Mouse (Mus musculus) hindbrain, embryonic 11.5 days (tissue): Measurements from ENCODE around the gene Sema4c. TPM values are rescaled to one million over a fixed set of nuclear protein-coding genes. Genes with fewer than 3 reads are reported as not detected.
A peak's percentile ranks its signal among the peaks of the same experiment; 100 is the strongest.

Source experiments
- ATAC-seq: fragments of 200-750 bp; cut with Nextera tagmentation; 2 replicates; pipeline ENCODE4 v1.8.0; 2017; ENCODE audit warnings: mild to moderate bottlenecking, moderate TSS enrichment, moderate library complexity; ENCODE audit not compliant: low FRiP score
- DNase-seq: peaks from one replicate; pipeline ENCODE4 v3.0.0-alpha.2; 2015; ENCODE audit warnings: low spot score
- H3K27ac ChIP-seq: fragments of 300-500 bp; sonication (generic); 2 replicates; pipeline ENCODE4 v1.5.1; 2014; ENCODE audit warnings: mild to moderate bottlenecking, low read depth, low read length
- H3K27me3 ChIP-seq: fragments of 300-500 bp; sonication (generic); 2 replicates; pipeline ENCODE4 v1.6.1; 2014; ENCODE audit warnings: mild to moderate bottlenecking, low read length, moderate library complexity, mixed read lengths; ENCODE audit not compliant: control insufficient read depth, insufficient read depth
- H3K36me3 ChIP-seq: fragments of 300-500 bp; sonication (generic); 2 replicates; pipeline ENCODE4 v1.6.1; 2014; ENCODE audit warnings: mild to moderate bottlenecking, low read length, moderate library complexity, mixed read lengths; ENCODE audit not compliant: control insufficient read depth, insufficient read depth
- H3K4me1 ChIP-seq: fragments of 300-500 bp; sonication (generic); replicated peaks from 2 replicates; pipeline ENCODE4 v1.6.1; 2014; ENCODE audit warnings: low read length, mixed read lengths; ENCODE audit not compliant: control insufficient read depth, insufficient read depth
- H3K4me2 ChIP-seq: fragments of 300-500 bp; sonication (generic); replicated peaks from 2 replicates; pipeline ENCODE4 v1.6.1; 2014; ENCODE audit warnings: mild to moderate bottlenecking, low read depth, low read length
- H3K4me3 ChIP-seq: fragments of 300-500 bp; sonication (generic); 2 replicates; pipeline ENCODE4 v1.5.1; 2014; ENCODE audit warnings: low read depth, low read length
- H3K9ac ChIP-seq: fragments of 300-500 bp; sonication (generic); 2 replicates; pipeline ENCODE4 v1.6.1; 2014; ENCODE audit warnings: low read depth, low read length
- H3K9me3 ChIP-seq: fragments of 300-500 bp; sonication (generic); 2 replicates; pipeline ENCODE4 v1.6.1; 2016; ENCODE audit warnings: low read length; ENCODE audit not compliant: control insufficient read depth
- WGBS: fragments of 180-500 bp; shearing (Covaris S2); extraction: QIAGEN DNeasy Blood & Tissue Kit; methylation state at CpG from one replicate; pipeline ENCODE4 v1.1.7; 2014; 5-methylcytosine and 5-hydroxymethylcytosine counted together
- polyA plus RNA-seq: library from polyadenylated mRNA; unstranded; fragments of >200 nt; fragmentation: Nextera tagmentation; extraction: Ambion mirVana; gene quantifications from 2 replicates; pipeline ENCODE4 v1.2.1, GENCODE M21; 2014

Sema4c gene
- polyA plus RNA-seq, 1 experiment from 2014 or later: 5.9 TPM

DNA sequence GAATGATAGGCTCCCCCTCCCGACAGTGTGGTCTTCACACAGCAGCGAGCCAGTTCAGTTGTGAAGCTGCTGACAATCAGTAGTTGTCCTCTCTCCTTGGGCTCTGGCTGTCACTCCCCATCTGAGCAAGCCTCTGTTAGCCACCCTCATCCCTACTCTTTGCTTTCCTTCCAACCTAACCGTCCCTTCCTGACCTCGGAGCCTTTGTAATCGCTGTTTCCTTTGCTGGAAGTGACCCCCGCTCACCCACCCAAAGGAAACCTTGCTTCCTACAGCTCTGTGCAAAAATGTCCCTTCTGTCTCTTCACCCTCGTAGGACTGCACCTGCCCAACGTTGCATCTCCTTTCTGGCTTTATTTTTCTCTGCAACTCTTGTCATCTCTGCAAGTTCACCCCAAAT, 24.1 kb upstream of the Sema4c start:
- Histone ChIP-seq H3K4me2 (no peak overlapping the region), H3K27ac (no peak overlapping the region), H3K4me1 (peaks cover 8% of the 10 kb centered on the region), H3K4me3 (no peak overlapping the region), H3K27me3 (no peaks in the 10 kb centered on the region), H3K9ac (no peak overlapping the region), H3K9me3 (no peaks in the 10 kb centered on the region), H3K36me3 (no peaks in the 10 kb centered on the region)
- DNase-seq (no peak), ATAC-seq (no peak)
- 73% methylated on average over 8 of the region's 8 CpGs for WGBS

DNA sequence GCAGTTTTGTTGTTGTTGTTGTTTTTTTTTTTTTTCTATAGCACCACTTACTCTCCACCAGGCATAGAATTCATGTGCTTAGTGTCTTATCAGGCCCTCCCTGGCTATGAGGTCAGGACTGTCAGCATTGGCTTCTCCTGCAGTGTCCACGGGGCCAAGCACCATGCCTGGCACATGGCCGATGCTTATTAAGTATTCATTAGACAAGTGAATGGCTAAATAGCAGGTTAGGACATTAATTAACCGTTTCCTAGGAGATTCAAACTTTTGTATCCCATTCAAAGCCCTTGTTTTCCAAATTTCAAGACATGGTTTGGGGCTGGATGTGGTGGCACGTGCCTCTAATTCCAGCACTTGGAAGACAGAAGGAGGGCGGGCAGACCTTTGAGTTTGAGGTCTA, 23.1 kb upstream of the Sema4c start:
- WGBS: 66% methylated on average over 5 of the region's 5 CpGs
- peak overlapping the region; percentile 78; the same call in 1 of the 2 replicates for H3K27ac ChIP-seq

GRCm38 (mm10) chr1:36580384-36581207, 22.4 kb upstream of the Sema4c start:
- Histone ChIP-seq H3K27me3 (no peaks in the 10 kb centered on the region), H3K27ac (peak overlapping the region; percentile 78), H3K36me3 (no peaks in the 10 kb centered on the region), H3K9ac (peak overlapping the region; percentile 50), H3K4me1 (peaks cover 8% of the 10 kb centered on the region), H3K4me2 (peak overlapping the region; percentile 32), H3K9me3 (no peaks in the 10 kb centered on the region), H3K4me3 (no peak overlapping the region)
- WGBS: 2% methylated on average over 17 of the region's 17 CpGs
- peak; percentile 85 for ATAC-seq
- peak; percentile 70 for DNase-seq

More for the DNA sequence above, 23.1 kb upstream of the Sema4c start:
- Histone ChIP-seq H3K36me3 (no peaks in the 10 kb centered on the region), H3K27me3 (no peaks in the 10 kb centered on the region), H3K9me3 (no peaks in the 10 kb centered on the region), H3K4me3 (no peak overlapping the region), H3K9ac (no peak overlapping the region), H3K4me2 (no peak overlapping the region), H3K4me1 (peaks cover 8% of the 10 kb centered on the region)
- ATAC-seq: no peak
- no peak for DNase-seq

DNA sequence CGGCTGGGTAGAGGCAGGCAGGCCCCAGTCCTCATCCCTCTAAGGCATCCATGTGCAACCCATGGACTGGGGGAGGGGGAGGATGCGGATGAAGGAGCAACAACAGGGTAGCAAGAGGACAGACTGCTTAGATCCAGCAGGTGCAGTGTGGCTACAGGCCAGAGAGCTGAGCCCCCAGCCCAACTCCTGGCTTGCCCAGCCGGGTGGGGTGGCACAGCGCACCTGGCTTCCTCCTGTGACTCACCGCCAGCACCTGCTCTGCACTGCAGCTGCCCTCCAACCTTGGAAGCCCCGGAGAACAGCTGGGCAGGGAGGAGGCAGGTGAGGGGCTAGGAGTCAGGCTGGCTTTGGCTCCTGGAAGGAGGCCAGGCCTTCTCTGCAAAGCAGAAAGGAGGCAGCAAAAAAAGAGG, 21.8 kb upstream of the Sema4c start:
- H3K36me3 ChIP-seq: no peaks in the 10 kb centered on the region
- H3K27ac ChIP-seq: peak overlapping the region; percentile 78
- DNase-seq (peak; percentile 35), ATAC-seq (peak; percentile 61)
- H3K4me3 ChIP-seq: no peak overlapping the region
- H3K4me1 ChIP-seq: peaks cover 8% of the 10 kb centered on the region
- peak overlapping the region; percentile 50 for H3K9ac ChIP-seq
- H3K4me2 ChIP-seq: peak overlapping the region; percentile 32
- 27% methylated on average over 6 of the region's 6 CpGs for WGBS
- no peaks in the 10 kb centered on the region for H3K9me3 ChIP-seq
- no peaks in the 10 kb centered on the region for H3K27me3 ChIP-seq

- Histone ChIP-seq H3K27me3 (no peaks in the 10 kb centered on the region), H3K4me2 (no peak overlapping the region), H3K9me3 (no peaks in the 10 kb centered on the region), H3K4me1 (peaks cover 8% of the 10 kb centered on the region), H3K36me3 (no peaks in the 10 kb centered on the region), H3K27ac (no peak overlapping the region), H3K4me3 (no peak overlapping the region), H3K9ac (no peak overlapping the region)
- ATAC-seq: no peak
- 75% methylated on average over 6 of the region's 6 CpGs for WGBS
- DNase-seq: no peak
These were observed 19.0 kb upstream of the Sema4c start for GRCm38 (mm10) chr1:36576991-36577675.

DNA sequence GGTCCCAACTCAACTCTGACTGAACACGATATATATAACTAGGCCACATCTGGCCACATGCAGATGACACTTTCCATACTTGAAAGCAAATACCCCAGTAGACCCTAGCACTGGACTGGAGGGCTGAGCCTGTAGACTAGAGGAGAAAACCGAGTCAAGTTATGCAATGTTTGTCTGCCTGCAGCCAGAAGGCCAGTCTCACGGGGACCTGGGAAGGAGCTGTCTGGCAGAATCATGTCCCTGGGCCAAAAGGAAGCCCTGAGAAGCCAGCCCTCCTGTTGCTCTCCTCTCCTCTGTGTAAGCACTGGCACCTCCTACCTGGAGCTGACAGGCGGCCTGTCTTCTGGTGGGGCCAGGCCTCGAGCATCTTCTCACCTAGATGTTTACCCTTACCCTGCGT, 17.2 kb upstream of the Sema4c start:
- Histone ChIP-seq H3K4me2 (no peak overlapping the region), H3K27me3 (no peaks in the 10 kb centered on the region), H3K27ac (no peak overlapping the region), H3K36me3 (no peaks in the 10 kb centered on the region), H3K9me3 (no peaks in the 10 kb centered on the region), H3K4me3 (no peak overlapping the region), H3K4me1 (peaks cover 7% of the 10 kb centered on the region), H3K9ac (no peak overlapping the region)
- ATAC-seq: no peak
- WGBS: 64% methylated on average over 6 of the region's 6 CpGs
- DNase-seq: no peak

DNA sequence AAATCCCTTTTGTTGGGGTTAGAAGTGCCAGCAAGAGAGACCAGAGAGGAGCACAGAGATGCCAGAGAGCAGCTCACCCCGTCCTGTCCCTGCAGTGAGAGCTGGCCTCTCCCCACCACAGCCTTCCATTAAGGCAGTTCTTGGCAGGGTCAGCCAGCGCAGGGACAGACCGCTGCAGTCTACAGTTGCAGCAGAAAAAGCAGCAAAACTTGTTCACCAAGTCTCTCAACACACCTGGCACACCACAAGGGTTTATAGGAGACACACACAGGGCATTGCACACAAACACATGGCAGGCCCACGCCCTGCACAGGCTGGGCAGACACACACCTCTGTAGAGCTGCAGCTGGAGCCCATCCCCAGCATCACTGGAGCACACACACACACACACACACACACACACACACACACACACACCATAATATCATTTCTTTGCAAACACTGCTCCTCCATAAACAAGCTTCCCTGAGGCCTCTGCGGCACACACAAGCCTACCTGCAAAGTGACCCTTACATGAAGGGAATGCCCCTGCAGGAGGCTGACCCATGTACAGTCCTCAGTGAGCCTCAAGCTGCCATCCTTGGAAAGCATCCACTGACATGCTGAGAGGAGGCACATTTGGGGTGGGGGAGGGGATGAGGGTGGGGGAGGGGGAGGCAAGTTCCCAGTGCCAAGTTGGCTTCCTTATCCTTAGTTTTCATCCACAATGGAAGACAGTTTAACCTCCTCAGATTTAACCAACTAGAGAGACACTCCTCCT, 16.2 kb upstream of the Sema4c start:
- H3K9me3 ChIP-seq: no peaks in the 10 kb centered on the region
- H3K4me3 ChIP-seq: no peak overlapping the region
- no peaks in the 10 kb centered on the region for H3K4me1 ChIP-seq
- DNase-seq (no peak), ATAC-seq (no peak)
- WGBS: 87% methylated on average over 5 of the region's 5 CpGs
- H3K9ac ChIP-seq: no peak overlapping the region
- no peaks in the 10 kb centered on the region for H3K27me3 ChIP-seq
- H3K4me2 ChIP-seq: no peak overlapping the region
- H3K27ac ChIP-seq: no peak overlapping the region
- no peaks in the 10 kb centered on the region for H3K36me3 ChIP-seq

- Histone ChIP-seq H3K4me2 (no peak overlapping the region), H3K27ac (no peak overlapping the region), H3K4me1 (no peaks in the 10 kb centered on the region), H3K36me3 (no peaks in the 10 kb centered on the region), H3K4me3 (no peak overlapping the region), H3K9me3 (no peaks in the 10 kb centered on the region), H3K9ac (no peak overlapping the region), H3K27me3 (no peaks in the 10 kb centered on the region)
- DNase-seq (no peak), ATAC-seq (no peak)
- 85% methylated on average over 8 of the region's 8 CpGs for WGBS
These were observed 15.4 kb upstream of the Sema4c start for GRCm38 (mm10) chr1:36573524-36573923.
